Mouse (Mus musculus) lung, postnatal 10 days (tissue): ENCODE measurements around the gene Nutm1.
A peak's percentile ranks its signal among the peaks of the same experiment; 100 is the strongest.

Experiments
- DNase-seq: peaks from one replicate; pipeline ENCODE4 v3.0.0; 2021

Nutm1 gene

GRCm38 (mm10) chr2:112261748-112262653 is 2.9 kb upstream of the Nutm1 start, which contains the start of gene Nop10:
Nop10 (plus strand) TSS chr2:112261926.
- DNase-seq = peak; percentile 88

GRCm38 (mm10) chr2:112254675-112255515 is 4.2 kb downstream of the Nutm1 start:
- DNase-seq = no peak

GRCm38 (mm10) chr2:112249780-112250453 is 9.2 kb downstream of the Nutm1 start:
- DNase-seq = no peak

GRCm38 (mm10) chr2:112247323-112247722 is 11.8 kb downstream of the Nutm1 start:
- no peak for DNase-seq

- no peak for DNase-seq
Observed at GRCm38 (mm10) chr2:112246193-112246592, 12.9 kb downstream of the Nutm1 start.

GRCm38 (mm10) chr2:112245307-112245706 is 13.8 kb downstream of the Nutm1 start:
- no peak for DNase-seq

GRCm38 (mm10) chr2:112241787-112242186 is 17.3 kb downstream of the Nutm1 start:
- no peak for DNase-seq

- peak; percentile 27 for DNase-seq
Observed at GRCm38 (mm10) chr2:112239935-112240721, 19.0 kb downstream of the Nutm1 start.

GRCm38 (mm10) chr2:112239212-112239934 is 19.7 kb downstream of the Nutm1 start, which contains the start of gene Lpcat4:
Lpcat4 (plus strand) TSS chr2:112239468.
- DNase-seq = peak; percentile 93

- no peak for DNase-seq
Observed at GRCm38 (mm10) chr2:112238006-112238405, 21.1 kb downstream of the Nutm1 start.

GRCm38 (mm10) chr2:112236620-112237019 is 22.5 kb downstream of the Nutm1 start:
- DNase-seq = no peak

GRCm38 (mm10) chr2:112232623-112233022 is 26.5 kb downstream of the Nutm1 start:
- no peak for DNase-seq

GRCm38 (mm10) chr2:112224356-112224755 is 34.7 kb downstream of the Nutm1 start:
- no peak for DNase-seq

GRCm38 (mm10) chr2:112222607-112223006 is 36.5 kb downstream of the Nutm1 start:
- DNase-seq = no peak

- DNase-seq = no peak
Observed at GRCm38 (mm10) chr2:112220880-112221279, 38.2 kb downstream of the Nutm1 start.

- no peak for DNase-seq
Observed at GRCm38 (mm10) chr2:112217614-112218013, 41.5 kb downstream of the Nutm1 start.

- DNase-seq = peak; percentile 21
Observed at GRCm38 (mm10) chr2:112215977-112216376, 43.1 kb downstream of the Nutm1 start.

GRCm38 (mm10) chr2:112210699-112211098 is 48.4 kb downstream of the Nutm1 start:
- DNase-seq = no peak

- peak; percentile 70 for DNase-seq
Observed at GRCm38 (mm10) chr2:112210142-112210541, 48.9 kb downstream of the Nutm1 start.

GRCm38 (mm10) chr2:112203056-112203455 is 56.0 kb downstream of the Nutm1 start:
- no peak for DNase-seq
